Mouse (Mus musculus) yolk sac, embryonic 10.5 days (tissue): ENCODE measurements at regions not wholly inside any gene's neighbourhood (a gene's known extent, or its start where the extent isn't known, plus 50 kb on each side); places are given as distances from the start of the nearest gene placed in this dataset.
A peak's percentile ranks its signal among the peaks of the same experiment; 100 is the strongest.
"Not testable (repeated sequence)": the region's sequence is repeated elsewhere in the genome, so short reads cannot be mapped to it uniquely, and the experiment has no call there.

ENCODE experiments used
- DNase-seq: peaks from one replicate; pipeline ENCODE4 v3.0.0-alpha.2; 2017; ENCODE audit warnings: low spot score

GRCm38 (mm10) chr8:71823655-71824622 lies 57.9 kb upstream of the Zfp709 start:
- not testable (repeated sequence) for DNase-seq

- not testable (repeated sequence) for DNase-seq
Observed at GRCm38 (mm10) chr8:71822749-71823148, 59.1 kb upstream of the Zfp709 start.

DNA sequence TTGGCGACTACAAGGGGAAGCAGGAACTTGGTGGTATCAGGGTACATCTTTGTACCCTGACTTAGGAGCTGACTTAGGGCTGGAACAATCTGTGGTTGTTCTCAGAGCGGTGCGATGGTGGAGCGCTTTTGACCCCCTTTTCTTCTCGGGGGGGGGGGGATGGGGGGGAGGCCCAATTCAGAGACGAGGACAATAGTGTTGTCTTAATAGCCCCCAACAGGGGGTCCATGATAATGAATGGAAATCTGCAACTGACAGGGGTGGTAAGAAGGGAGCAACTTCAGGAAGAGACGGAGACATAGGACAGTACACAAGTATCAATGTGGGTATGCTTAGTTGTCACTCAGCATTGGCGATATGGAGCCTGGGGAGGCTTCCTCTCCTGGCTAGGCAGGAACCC lies 61.9 kb upstream of the Zfp709 start:
- not testable (repeated sequence) for DNase-seq

DNA sequence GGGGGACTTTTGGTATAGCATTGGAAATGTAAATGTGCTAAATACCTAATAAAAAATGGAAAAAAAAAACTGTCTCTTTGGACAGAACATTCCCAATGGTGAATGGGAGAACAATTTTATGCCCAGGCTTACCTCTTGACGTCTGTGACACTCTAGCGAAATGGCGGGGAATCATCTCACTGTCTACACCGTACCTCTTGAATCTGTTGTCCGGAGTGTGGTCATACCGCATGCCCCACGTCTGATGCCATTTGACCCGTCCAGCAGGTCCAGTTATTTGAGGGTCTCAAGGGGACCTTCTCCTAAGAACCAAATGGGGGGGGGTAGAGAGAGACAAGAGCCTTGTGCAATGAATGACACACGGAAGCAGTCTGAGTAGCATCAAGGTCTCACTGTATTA lies 62.4 kb upstream of the Zfp709 start:
- DNase-seq: not testable (repeated sequence)

DNA sequence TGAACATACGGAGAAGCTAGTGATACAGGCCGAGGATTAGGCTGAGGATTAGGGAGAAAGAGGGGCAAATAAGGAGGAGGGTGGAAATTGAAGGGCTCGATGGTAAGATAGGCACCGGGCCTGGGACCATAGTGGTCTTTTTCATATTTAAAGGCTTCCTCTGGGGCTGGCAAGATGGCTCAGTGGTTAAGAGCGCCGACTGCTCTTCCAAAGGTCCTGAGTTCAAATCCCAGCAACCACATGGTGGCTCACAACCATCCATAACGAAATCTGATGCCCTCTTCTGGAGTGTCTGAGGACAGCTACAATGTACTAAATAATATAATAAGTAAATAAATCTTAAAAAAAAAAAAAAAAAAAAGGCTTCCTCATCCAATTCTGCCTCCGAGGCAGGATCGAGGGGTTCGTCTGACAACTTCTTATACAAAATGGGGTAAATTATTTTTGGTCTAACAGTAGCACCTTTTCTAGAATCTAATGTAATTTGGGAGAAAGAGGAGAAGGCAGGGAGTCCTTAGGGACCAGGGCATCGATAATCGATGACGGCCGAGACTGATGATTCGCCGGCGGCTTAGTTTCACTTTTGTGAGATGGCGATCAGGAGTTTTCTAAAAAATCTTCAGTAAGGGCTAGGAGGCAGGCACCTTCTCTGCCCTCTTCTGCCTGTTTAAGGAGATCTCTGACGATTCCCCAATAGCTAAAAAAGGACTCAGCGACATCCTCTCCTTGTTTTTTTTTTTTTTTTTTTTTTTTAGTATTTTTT lies 65.4 kb upstream of the Zfp709 start:
- not testable (repeated sequence) for DNase-seq

DNA sequence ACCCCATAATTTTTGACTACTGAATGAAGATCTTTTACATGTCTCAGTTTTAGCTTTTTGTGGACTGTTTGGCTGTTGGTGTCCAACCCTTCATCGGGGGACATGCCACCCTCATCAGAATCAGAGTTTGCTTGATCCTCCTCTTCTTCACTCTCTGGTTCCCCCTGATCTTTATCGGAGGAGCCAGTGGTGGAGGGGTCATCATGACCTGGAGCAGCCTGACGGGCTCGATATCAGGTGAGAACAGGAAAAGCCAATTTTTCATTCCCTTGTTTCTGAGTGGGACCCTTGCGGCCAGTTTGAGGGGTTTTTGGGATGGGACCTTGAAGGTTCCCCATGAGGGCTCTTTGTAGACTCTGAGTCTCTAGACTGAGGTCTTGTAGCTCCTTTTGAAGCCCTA lies 66.0 kb upstream of the Zfp709 start:
- not testable (repeated sequence) for DNase-seq

- not testable (repeated sequence) for DNase-seq
Observed at GRCm38 (mm10) chr8:71814740-71815514, 66.9 kb upstream of the Zfp709 start.

DNA sequence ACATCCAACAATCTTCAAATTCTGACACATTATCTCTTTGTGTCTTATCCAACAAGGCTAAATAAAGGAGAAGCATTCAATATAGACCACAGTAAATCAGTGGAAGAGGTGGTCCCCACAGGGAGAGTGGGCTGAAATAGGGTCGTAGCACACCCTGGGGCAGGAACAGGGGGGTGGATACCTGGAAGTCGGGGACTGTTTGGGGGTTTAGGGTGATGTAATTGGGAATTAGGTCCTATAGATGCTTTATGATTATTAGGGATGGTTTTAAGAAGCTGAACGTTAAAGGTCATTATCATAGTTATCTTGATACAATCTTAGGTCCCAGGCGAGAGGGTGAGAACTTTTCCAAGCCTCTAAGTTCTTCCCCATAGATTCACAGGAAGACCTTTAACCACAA lies 67.9 kb upstream of the Zfp709 start:
- not testable (repeated sequence) for DNase-seq

DNA sequence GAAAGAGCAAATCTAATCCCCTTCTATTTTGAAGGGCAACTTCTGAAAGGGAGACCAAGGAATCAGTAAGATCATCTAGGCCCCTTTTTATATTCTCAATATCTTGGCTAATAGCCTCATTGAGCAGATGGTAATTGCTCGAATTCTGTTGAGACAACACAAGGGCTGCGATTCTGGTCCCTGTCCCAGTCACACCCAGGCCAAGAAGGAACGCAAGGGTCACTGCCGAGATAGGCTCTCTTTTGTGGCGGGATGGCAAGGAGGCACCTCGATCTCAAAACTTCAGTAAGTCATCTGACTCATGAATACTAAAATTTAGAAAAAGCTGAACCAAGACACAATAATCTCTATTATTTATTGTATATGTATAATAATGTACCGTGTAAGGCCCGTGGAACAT lies 68.6 kb upstream of the Zfp709 start:
- not testable (repeated sequence) for DNase-seq

GRCm38 (mm10) chr8:71807788-71808187 lies 74.0 kb upstream of the Zfp709 start:
- peak; percentile 75 for DNase-seq

DNA sequence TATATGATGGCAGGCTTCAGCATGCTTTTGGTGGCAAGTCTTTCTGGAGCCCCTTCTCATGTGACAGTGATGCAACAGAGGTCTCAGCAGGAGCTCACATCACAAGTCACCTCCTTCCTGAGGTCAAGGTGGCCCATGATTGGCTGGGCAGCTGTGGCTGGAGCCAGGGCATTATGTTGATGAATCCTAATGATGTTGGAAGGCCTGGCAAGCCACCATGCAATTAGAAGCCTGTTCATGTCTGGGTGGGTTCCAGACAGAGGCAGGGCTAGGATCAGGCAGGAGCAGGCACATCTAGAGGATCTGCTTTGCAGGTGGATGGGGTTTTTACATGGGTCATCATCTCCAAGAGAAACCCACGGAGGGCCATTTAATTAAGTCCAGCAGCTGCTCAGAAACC lies 77.2 kb upstream of the Zfp709 start:
- DNase-seq: not testable (repeated sequence)

- not testable (repeated sequence) for DNase-seq
Observed at GRCm38 (mm10) chr8:71802226-71802625, 76.7 kb upstream of the Fcho1 start.

GRCm38 (mm10) chr8:71789031-71789460 lies 63.5 kb upstream of the Fcho1 start:
- DNase-seq: not testable (repeated sequence)

- DNase-seq: not testable (repeated sequence)
Observed at GRCm38 (mm10) chr8:71780624-71781023, 55.1 kb upstream of the Fcho1 start.

DNA sequence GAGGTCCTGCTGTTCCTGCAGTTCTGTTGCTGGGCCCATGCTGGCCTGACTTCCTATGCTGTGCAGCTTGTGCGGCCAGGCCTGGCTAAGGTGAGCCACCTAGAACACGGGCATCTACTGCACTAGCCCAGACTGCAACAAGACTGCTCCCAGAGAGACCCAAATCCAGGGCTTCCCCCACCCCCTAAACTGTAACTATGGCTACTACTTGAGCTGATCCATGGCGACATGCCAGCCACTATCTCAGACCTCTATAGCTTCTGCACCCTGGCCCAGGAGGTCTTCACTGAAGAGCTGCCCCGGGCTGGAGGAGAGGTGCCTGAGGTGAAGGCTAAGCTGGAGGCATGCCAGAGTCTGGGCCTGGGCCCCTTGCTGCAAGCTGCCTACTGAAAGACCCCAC lies 54.3 kb upstream of the Fcho1 start:
- not testable (repeated sequence) for DNase-seq

DNA sequence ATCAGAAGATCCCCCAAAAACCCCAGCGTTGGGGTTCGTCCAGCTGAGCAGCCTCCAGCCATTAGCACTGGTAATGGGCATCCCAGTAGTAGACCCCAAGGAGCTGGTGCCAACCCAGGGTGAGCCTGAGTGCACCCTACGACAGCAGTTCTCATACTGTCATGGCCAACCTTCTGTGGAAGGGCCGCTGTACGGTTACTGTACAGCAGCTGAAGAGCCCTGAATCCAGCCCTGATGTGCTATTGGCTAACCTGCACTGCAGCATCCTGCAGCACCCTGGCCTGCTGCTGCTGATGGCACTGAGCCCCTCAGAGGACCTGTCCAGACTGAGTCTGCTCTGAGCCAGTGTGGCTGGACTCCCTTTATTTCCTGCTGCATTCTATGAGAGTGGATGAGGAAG lies 53.9 kb upstream of the Fcho1 start:
- DNase-seq: not testable (repeated sequence)

DNA sequence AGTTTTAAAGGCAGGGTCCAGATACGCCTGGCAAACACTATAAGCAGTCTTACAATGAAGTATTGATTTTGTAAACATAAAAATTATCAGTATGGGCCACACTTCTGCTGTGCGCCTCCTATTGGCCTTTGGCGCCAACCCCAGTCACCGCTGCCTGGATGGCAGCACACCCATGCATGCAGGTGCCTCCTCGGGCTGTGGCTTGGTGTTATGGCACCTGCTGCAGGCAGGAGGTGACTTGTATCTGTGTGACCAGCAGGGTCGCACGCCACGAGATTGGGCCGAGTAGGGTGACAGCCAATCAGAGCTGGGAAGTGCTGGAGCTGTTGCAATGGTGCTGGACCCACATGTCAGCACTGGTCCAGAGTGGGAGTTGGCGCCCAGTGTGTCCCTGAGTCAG lies 53.4 kb upstream of the Fcho1 start:
- DNase-seq: no peak
